26 mouse cellular contexts compared by ENCODE assay signal in the genomic region with DNA sequence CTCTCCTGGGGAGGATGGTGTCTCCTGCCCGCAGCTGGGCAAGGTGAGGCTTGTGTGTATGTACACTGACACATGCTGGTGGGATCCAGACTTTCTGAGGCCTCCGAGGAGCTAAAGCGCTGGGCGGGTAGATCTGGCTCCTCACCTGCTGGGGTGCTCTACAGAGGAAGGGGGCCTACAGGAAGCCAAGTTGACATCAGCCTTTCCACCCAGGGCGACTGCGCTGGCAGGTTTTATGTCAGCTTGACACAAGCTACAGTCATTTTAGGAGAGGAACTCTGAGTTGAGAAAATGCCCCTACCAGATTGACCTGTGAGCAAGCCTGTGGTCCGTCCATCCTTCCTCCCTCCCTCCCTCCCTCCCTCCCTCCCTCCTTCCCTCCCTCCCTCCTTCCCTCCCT. TPM values are rescaled to one million over a fixed set of nuclear protein-coding genes. Genes with fewer than 3 reads are reported as not detected.
DNase-seq lines count a peak whose midpoint lies in the region; ATAC-seq lines count a peak whose summit lies in the region.
"Had no signal": no experiment of that assay in that cellular context is flagged by ENCODE, and none has a peak within 500 bp of the region (broad histone marks: within the 10 kb centered on the region; RNA-seq: fewer than 3 reads in every experiment).

No protein-coding gene starts in this region.

- ATAC-seq in CD4-positive, CD25-positive, alpha-beta regulatory T cell, adult 4 months, result peak; percentile 41
- ATAC-seq: activated CD4-positive, CD25-positive, alpha-beta regulatory T cell, adult 4 months; forebrain, embryonic 13.5 days; forebrain, embryonic 15.5 days; forebrain, postnatal 0 days; Patski had no signal

- DNase-seq in thymus, postnatal 0 days (ENCODE audit: low spot score), result peak; percentile 28
- no peak for DNase-seq in thymus, adult 18-20 months
- peak; percentile 39 for DNase-seq in A20 (ENCODE audit: low read depth, low spot score)
- DNase-seq in induced T-regulatory cell, adult 2 months (ENCODE audit: low read depth), result peak; percentile 31
- no peak for DNase-seq in natural killer cell, adult 2 months (ENCODE audit: low spot score in 2 of 2)
- no peak for DNase-seq in adrenal gland, postnatal 4 days (ENCODE audit: low spot score in 2 of 2)
- DNase-seq: adrenal gland, adult 8-10 months; adrenal gland, postnatal 25 days; cerebellum, adult 11-12 months; cerebellum, adult 2 months; cerebellum, adult 9-10 months; cerebellum, postnatal 10 days; cerebellum, postnatal 25 days; forebrain, postnatal 0 days had no signal

RNA-seq across cellular contexts. Expression of a gene that starts 3.6 kb away (rescaled TPM):
- 7.4 and 8.8 TPM in 2 replicates for polyA plus RNA-seq in thymus, postnatal 0 days (2015; fragmentation: Nextera tagmentation; extraction: Ambion mirVana)
- polyA plus RNA-seq in CD4-positive, CD25-positive, alpha-beta regulatory T cell, adult 4 months (2017; shearing (Covaris generic)), result 1 to 10 TPM; 2.6 to 2.7 TPM
- total RNA-seq in adrenal gland, postnatal 4 days (2021), result 10 to 100 TPM; 40.3 to 41.2 TPM

RNA-seq across cellular contexts. Expression of a gene that starts 29.7 kb away (rescaled TPM):
- polyA plus RNA-seq in thymus, postnatal 0 days (2015; fragmentation: Nextera tagmentation; extraction: Ambion mirVana), result not detected in 2 replicates
- not detected for polyA plus RNA-seq in CD4-positive, CD25-positive, alpha-beta regulatory T cell, adult 4 months (2017; shearing (Covaris generic))
- 1 to 10 TPM; 6.2 to 7.5 TPM for total RNA-seq in adrenal gland, postnatal 4 days (2021)
- polyA plus RNA-seq: activated CD4-positive, CD25-positive, alpha-beta regulatory T cell, adult 4 months; G1E had no signal

RNA-seq across cellular contexts. Expression of a gene that starts 58.2 kb away (rescaled TPM):
- 0.08 and 0.16 TPM in 2 replicates for polyA plus RNA-seq in thymus, postnatal 0 days (2015; fragmentation: Nextera tagmentation; extraction: Ambion mirVana)
- 1 to 10 TPM in 1 of 2 experiments, under 1 TPM in 1; 0.56 to 1.4 TPM for polyA plus RNA-seq in CD4-positive, CD25-positive, alpha-beta regulatory T cell, adult 4 months (2017; shearing (Covaris generic))
- 10 to 100 TPM in 1 of 2 experiments, under 1 TPM in 1; 0.51 to 16.1 TPM for total RNA-seq in adrenal gland, postnatal 4 days (2021)
- total RNA-seq: adrenal gland, adult 8-10 months; adrenal gland, postnatal 25 days; forebrain, postnatal 0 days; G1E had no signal
- polyA plus RNA-seq: C2C12; cortical plate, adult 2 months; embryonic facial prominence, embryonic 10.5 days; embryonic facial prominence, embryonic 12.5 days; embryonic facial prominence, embryonic 14.5 days; forebrain, embryonic 11.5 days; forebrain, embryonic 13.5 days; forebrain, embryonic 15.5 days; forebrain, postnatal 0 days; G1E had no signal

Comparison
In these comparisons a context has a peak if more than half of its experiments do, and no peak if none do; other contexts are left out.
1. DNase-seq: peak in thymus, postnatal 0 days (single experiment), A20 (single experiment) and induced T-regulatory cell, adult 2 months (single experiment); none in thymus, adult 18-20 months (0 of 2), natural killer cell, adult 2 months (0 of 2) and adrenal gland, postnatal 4 days (0 of 2).